Mouse (Mus musculus): Measurements from ENCODE around the gene Kcnb1.

Gene Kcnb1

GRCm38 (mm10) chr2:167162516-167163021 lies 27.4 kb downstream of the Kcnb1 start:
- no peak for DNase-seq

DNA sequence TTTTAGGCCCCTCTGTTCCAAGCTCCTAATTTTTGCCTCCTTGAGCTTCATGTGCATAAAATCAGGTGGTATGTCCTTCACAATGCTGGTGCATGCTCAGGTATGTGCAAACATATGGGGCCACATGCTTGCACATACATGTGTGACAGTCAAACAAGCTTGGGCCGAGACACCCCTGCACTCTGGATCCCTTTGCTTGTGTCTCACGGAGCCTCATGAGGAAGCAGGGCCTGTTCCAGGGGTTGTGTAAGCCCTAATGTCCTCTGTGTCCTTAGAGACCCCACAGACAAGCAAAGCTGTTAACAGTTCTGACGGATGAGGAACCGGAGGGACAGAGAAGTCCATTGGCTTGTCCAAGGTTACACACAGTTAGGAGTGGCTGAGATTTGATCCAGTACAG lies 30.2 kb downstream of the Kcnb1 start:
- DNase-seq, result no peak

GRCm38 (mm10) chr2:167158780-167159179 lies 31.2 kb downstream of the Kcnb1 start:
- no peak for DNase-seq

DNA sequence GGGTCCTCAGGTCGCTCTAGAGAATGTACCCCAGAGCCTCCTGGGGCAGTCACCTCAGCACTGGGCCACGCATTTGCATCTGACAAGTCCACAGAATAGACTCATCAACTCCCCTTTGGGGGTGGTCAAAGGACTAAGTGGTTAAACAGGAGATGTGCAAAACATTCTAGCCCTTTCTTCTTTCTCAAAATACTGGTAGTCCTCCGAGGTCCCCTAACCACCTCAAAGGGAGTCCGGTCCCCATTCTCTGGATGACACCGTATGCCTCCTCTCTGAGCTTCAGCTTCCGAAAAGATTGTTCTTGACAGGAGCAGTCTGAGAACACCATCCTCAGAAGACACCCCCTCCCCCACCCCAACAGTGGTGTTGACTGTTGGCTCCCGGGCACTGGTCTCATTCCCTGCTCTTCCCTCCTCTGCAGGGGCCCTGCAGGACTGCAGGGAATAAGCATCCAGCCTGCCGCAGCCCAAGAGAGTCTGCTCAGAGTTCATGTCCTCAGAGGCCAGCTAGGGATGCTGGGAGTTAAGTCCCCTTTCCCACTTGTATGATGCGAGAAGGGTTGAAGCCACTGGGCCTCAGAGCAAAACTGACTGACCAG lies 33.7 kb downstream of the Kcnb1 start:
- DNase-seq, result no peak

DNA sequence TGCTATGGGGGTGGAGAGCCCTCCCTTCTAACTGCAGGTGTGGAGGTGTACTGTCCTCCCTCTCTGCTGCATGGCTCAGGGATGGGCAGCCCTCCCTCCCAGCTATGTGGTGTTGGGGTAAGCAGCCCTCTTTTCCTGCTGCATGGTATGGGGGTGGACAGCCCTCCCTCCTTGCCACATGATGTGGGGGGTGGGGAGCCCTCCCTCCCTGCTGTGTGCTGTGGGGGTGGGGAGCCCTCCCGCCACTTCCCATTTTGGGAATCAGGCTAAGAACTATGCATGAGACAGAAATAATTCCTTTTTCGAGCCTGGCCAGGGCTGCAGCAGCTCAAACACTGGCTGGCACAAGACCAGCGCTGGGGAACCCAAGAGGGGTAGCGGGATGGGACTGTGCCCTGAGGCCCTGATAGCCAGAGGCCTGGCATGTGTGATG lies 34.4 kb downstream of the Kcnb1 start:
- DNase-seq, result peak; percentile 80

GRCm38 (mm10) chr2:167150880-167151279 lies 39.1 kb downstream of the Kcnb1 start:
- no peak for DNase-seq

DNA sequence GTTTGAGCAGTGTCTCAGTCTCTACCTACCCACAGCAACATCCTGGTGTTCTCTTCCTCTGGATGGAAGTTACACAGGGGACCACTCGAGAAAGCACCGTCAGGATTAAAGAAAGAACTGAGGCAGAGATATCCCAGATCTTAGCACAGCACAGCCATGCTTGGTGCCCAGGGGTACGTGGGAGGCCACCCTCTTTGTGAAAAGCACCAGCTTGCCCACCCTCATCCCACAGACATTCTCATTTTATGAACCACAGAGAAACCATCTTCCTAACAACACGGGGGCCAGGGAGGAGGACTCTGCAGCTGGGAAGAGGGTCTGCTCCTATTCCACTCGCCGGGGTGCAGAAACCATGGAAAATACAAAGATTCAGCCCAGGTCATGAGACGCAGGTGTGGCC lies 39.8 kb downstream of the Kcnb1 start:
- DNase-seq, result no peak

- DNase-seq, result no peak
Observed at GRCm38 (mm10) chr2:167149035-167149434, 40.9 kb downstream of the Kcnb1 start.

- no peak for DNase-seq
Observed at GRCm38 (mm10) chr2:167147708-167148107, 42.2 kb downstream of the Kcnb1 start.

- no peak for DNase-seq
Observed at GRCm38 (mm10) chr2:167145904-167146303, 44.1 kb downstream of the Kcnb1 start.

GRCm38 (mm10) chr2:167144439-167145307 lies 45.3 kb downstream of the Kcnb1 start:
- DNase-seq, result peak; percentile 69

- no peak for DNase-seq
Observed at GRCm38 (mm10) chr2:167143914-167144313, 46.0 kb downstream of the Kcnb1 start.

DNA sequence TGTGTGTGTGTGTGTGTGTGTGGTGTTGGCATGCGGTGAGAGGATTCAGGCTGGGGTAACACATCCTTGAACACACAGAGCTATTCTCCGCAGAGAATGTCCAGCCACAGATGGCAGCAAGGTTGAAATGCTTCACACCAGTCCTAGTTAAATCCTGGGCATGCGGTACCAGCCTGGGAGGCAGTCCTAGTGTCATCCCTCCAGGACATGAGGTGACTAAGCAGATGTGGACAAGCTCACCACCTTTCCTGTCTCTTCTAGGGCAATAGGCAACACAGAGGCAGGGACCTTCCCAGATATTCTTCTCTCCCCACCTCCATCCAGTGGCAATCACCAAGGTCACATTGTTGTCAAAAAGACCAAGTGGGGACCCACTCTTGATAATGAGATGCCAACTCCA lies 47.7 kb downstream of the Kcnb1 start:
- DNase-seq, result no peak

DNA sequence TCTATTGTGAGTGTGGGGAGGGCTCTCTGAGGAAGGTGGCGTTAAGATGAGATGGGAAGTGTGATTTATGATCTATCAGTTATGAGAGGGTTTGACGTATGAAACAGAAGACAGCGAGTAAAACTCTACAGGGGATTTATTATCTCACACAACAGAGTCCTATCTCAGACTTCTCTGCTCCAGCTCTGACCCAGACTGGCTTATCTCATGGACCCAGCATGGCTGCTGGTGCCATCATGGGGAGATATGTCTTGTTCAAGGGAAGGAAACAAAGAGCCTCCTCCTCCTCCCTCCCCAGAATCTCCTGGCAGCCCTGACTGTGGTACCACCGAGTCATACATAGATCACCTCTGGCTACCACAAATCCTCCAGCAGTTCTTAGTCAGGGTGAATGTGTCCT lies 48.1 kb downstream of the Kcnb1 start:
- no peak for DNase-seq

GRCm38 (mm10) chr2:167139801-167140269 lies 50.1 kb downstream of the Kcnb1 start:
- DNase-seq, result peak; percentile 58

- DNase-seq, result no peak
Observed at GRCm38 (mm10) chr2:167138611-167139010, 51.3 kb downstream of the Kcnb1 start.

DNA sequence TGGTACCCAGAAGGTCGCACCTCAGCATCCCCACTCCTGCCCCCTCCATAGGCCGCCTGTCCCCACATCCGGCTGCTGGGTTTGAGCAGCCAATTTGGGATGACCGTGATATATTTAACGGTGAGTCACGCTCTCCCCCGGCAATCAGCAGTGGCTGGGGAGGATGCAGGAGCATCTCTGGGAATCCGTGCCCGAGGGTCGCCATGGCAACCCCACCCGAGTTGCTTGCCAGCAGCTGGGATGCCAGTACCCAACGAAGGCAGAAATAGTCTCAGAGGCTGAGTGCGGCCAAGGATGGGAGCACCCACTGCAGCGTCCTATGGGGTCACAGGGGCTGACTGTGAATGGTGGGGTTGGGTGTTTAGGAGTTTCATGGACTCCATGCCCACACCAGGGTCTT lies 53.0 kb downstream of the Kcnb1 start:
- peak; percentile 93 for DNase-seq

- no peak for DNase-seq
Observed at GRCm38 (mm10) chr2:167132041-167132440, 57.9 kb downstream of the Kcnb1 start.

- no peak for DNase-seq
Observed at GRCm38 (mm10) chr2:167130050-167130770, 59.7 kb downstream of the Kcnb1 start.

GRCm38 (mm10) chr2:167129608-167129955 lies 60.4 kb downstream of the Kcnb1 start:
- no peak for DNase-seq

DNA sequence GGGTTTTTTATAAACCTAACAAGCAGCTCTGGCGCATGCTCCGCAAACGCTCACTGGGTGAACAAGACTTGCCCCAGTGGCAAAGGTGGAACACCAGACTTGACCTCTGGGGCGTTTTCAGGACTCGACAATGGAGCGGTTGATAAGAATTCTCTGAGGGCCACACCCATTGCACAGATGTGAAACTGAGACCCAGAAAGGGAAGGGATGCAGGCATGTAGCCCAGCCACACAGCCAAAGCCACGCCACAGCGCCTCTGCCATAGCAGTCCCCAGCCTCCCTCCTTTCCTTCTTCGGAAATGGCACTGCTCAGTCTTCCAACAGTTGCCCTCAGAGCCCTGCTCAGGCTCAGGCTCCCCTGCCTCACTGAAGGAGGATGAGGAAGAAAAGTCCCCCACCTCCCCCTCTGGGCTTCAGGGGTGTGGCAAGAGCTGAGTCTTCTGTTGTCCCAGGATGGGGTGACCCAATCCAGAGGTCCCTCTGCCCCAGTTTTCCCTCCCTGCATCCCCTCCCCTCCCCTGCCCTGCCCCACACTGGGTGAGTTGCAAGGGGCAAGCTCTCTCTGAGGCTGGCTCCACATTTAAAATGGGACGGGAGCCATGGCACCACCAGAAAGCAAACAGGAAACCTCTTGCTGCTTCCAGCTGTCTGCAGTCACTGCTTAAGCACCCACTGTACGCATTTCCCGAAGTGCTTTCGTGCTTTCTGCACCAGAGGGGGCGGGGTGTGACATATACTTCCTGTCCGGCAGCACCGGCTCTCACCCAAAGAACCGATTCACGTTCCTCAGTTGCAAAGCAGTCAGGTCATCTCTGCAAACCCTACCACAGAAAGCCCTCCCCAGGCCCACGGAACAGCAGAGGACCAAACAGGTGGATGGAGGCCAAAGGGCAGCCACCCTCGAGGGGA lies 61.0 kb downstream of the Kcnb1 start:
- no peak for DNase-seq

GRCm38 (mm10) chr2:167127404-167127803 lies 62.6 kb downstream of the Kcnb1 start:
- DNase-seq, result no peak

All from right cerebral cortex, postnatal 25 days (tissue).